Mouse (Mus musculus): ENCODE results near the gene Prkn.

DNA sequence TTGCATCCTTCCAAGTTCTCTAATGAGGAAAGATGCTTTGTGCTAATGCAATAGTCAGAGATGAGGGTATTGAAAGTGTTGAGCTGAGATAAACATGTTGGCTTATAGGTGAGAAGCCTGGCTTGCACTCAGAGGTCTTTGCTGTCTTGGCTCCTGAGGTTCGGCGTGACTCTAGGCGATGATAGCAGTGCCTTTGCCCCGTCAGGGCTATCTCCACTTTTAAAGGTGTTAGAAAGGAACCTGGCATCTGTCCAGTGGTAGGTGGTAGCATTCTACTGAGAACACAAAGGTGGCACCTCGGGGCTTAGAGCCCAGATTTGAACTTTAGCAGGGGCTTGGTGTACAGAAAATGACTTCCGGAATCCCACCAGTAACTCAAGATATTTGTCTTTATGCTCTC, 554.4 kb downstream of the Prkn start:
- TF ChIP-seq CTCF (IDR thresholded peaks at IDR 0.05; ENCODE audit: low read depth) (no peak), EP300 (optimal IDR thresholded peaks at IDR 0.05) (no peak)
